8 mouse cellular contexts compared by ENCODE assay signal in genomic region chr4:143027292-143027691, GRCm38 (mm10).
DNase-seq lines count a peak whose midpoint lies in the region; ATAC-seq and TF ChIP-seq lines count a peak whose summit lies in the region.

No protein-coding gene starts in this region.

- H3K36me3 ChIP-seq in C2C12 (ENCODE audit: control insufficient read depth, insufficient read depth) = no peaks in the 10 kb centered on the region

- H3ac ChIP-seq in C2C12 (ENCODE audit: control insufficient read depth, insufficient read length, low read depth) = no peak overlapping the region

- peak; percentile 55 to 89 for DNase-seq in adrenal gland, adult (ENCODE audit: inconsistent age in 2 of 2, low spot score in 1 of 2)
- peak; percentile 85 for DNase-seq in embryo, embryonic 11 days
- DNase-seq in kidney, postnatal 14 days = peak; percentile 67
- DNase-seq in lung, adult 2 months = peak; percentile 37
- DNase-seq in thymus, postnatal 36 days = peak; percentile 8 to 9

- no peaks in the 10 kb centered on the region for H3K4me1 ChIP-seq in lung, adult 2 months (ENCODE audit: control insufficient read depth, insufficient read depth, low read length)
- no peaks in the 10 kb centered on the region for H3K4me1 ChIP-seq in olfactory bulb, adult 2 months (ENCODE audit: control insufficient read depth, insufficient read depth, low read length)

- peak; percentile 89 for ATAC-seq in granulocyte monocyte progenitor cell, adult 5-6 weeks (replicated peaks; ENCODE audit: poor library complexity, severe bottlenecking)

- no peaks in the 10 kb centered on the region for H3K79me3 ChIP-seq in C2C12 (ENCODE audit: low read depth)

- WGBS in lung, adult 2 months = 4% methylated on average over 5 of the region's 5 CpGs
- 8% methylated on average over 5 of the region's 5 CpGs for WGBS in olfactory bulb, adult 2 months

- no peaks in the 10 kb centered on the region for H3K27me3 ChIP-seq in C2C12 (ENCODE audit: control insufficient read depth, insufficient read depth, insufficient read length)

- peak; percentile 58 for TF ChIP-seq CTCF in C2C12 (IDR thresholded peaks at IDR 0.05; ENCODE audit: control insufficient read depth, insufficient read depth, insufficient read length)
- peak; percentile 75 for TF ChIP-seq CTCF in lung, adult 2 months (IDR thresholded peaks at IDR 0.05; ENCODE audit: insufficient read depth, low read length)
- TF ChIP-seq CTCF in olfactory bulb, adult 2 months (IDR thresholded peaks at IDR 0.05; ENCODE audit: insufficient read depth, low read depth, low read length) = peak; percentile 48; the same call in 1 of the 2 replicates

- no peaks in the 10 kb centered on the region for H3K79me2 ChIP-seq in C2C12 (ENCODE audit: control insufficient read depth, insufficient read depth)

- H3K27ac ChIP-seq in olfactory bulb, adult 2 months (ENCODE audit: insufficient read depth, low read depth, low read length) = no peak overlapping the region

- no peak overlapping the region for H3K4me3 ChIP-seq in C2C12 (ENCODE audit: insufficient read depth, poor library complexity, severe bottlenecking)
- no peak overlapping the region for H3K4me3 ChIP-seq in lung, adult 2 months (replicated peaks; ENCODE audit: extremely low read depth, low read depth, low read length)
- no peak overlapping the region for H3K4me3 ChIP-seq in olfactory bulb, adult 2 months (ENCODE audit: insufficient read depth, low read depth, low read length)

- no peak for TF ChIP-seq POLR2A in lung, adult 2 months (IDR thresholded peaks at IDR 0.05; ENCODE audit: borderline replicate concordance, extremely low read depth, low read depth, low read length)
- TF ChIP-seq POLR2A in olfactory bulb, adult 2 months (IDR thresholded peaks at IDR 0.05; ENCODE audit: insufficient read depth, low read depth, low read length) = no peak

TF ChIP-seq in C2C12, 6 proteins besides CTCF, POLR2A, EP300 and RAD21:
- TF ChIP-seq MYOG (IDR thresholded peaks at IDR 0.05; ENCODE audit: control insufficient read depth, extremely low read depth, insufficient read length) (no peak), FOSL1 (IDR thresholded peaks at IDR 0.05; ENCODE audit: insufficient read depth, low read length, poor library complexity, severe bottlenecking) (no peak), USF1 (IDR thresholded peaks at IDR 0.05; ENCODE audit: low read depth) (no peak), MAX (IDR thresholded peaks at IDR 0.05) (no peak), MYOD1 (IDR thresholded peaks at IDR 0.05; ENCODE audit: control insufficient read depth, insufficient read length, low read depth) (no peak), CEBPB (IDR thresholded peaks at IDR 0.05; ENCODE audit: low read depth) (no peak)

Comparison
In these comparisons a context has a peak if more than half of its experiments do, and no peak if none do; other contexts are left out.
1. DNase-seq: peak in every context shown above with its lines; median percentile 85 in embryo, embryonic 11 days; 72 in adrenal gland, adult; 67 in kidney, postnatal 14 days; 37 in lung, adult 2 months; 8 in thymus, postnatal 36 days.